Mouse (Mus musculus) embryonic facial prominence, embryonic 10.5 days (tissue): ENCODE data around the gene Celf2. TPM values are rescaled to one million over a fixed set of nuclear protein-coding genes. Genes with fewer than 3 reads are reported as not detected.
A peak's percentile ranks its signal among the peaks of the same experiment; 100 is the strongest.

Experiments
- DNase-seq: peaks from one replicate; pipeline ENCODE4 v3.0.0-alpha.2; 2017; ENCODE audit warnings: low spot score
- H3K27ac ChIP-seq: fragments of 300-500 bp; sonication (generic); replicated peaks from 2 replicates; pipeline ENCODE4 v1.5.1; 2016; ENCODE audit warnings: mild to moderate bottlenecking
- H3K27me3 ChIP-seq: fragments of 300-500 bp; sonication (generic); replicated peaks from 2 replicates; pipeline ENCODE4 v1.6.1; 2016; ENCODE audit warnings: low read depth, mild to moderate bottlenecking; ENCODE audit not compliant: poor library complexity, severe bottlenecking
- H3K36me3 ChIP-seq: fragments of 300-500 bp; sonication (generic); replicated peaks from 2 replicates; pipeline ENCODE4 v1.6.1; 2016; ENCODE audit warnings: mild to moderate bottlenecking, moderate library complexity
- H3K4me1 ChIP-seq: fragments of 300-500 bp; sonication (generic); 2 replicates; pipeline ENCODE4 v1.6.1; 2016
- H3K4me3 ChIP-seq: fragments of 300-500 bp; sonication (generic); 2 replicates; pipeline ENCODE4 v1.5.1; 2016; ENCODE audit warnings: mild to moderate bottlenecking, moderate library complexity
- H3K9me3 ChIP-seq: fragments of 300-500 bp; sonication (generic); 2 replicates; pipeline ENCODE4 v1.6.1; 2016; ENCODE audit warnings: mild to moderate bottlenecking
- WGBS: fragments of 180-500 bp; shearing (Covaris S2); methylation state at CpG from one replicate; pipeline ENCODE4 v1.1.7; 2016; 5-methylcytosine and 5-hydroxymethylcytosine counted together
- polyA plus RNA-seq: library from polyadenylated mRNA; unstranded; fragments of >200 nt; fragmentation: Nextera tagmentation; extraction: Ambion mirVana; gene quantifications from 2 replicates; pipeline ENCODE4 v1.2.1, GENCODE M21; 2016

Celf2 gene
- polyA plus RNA-seq, 1 experiment from 2014 or later: 27.7 TPM

GRCm38 (mm10) chr2:7249002-7249401, 260.4 kb downstream of the Celf2 start:
- no peak for DNase-seq
- peaks cover 8% of the 10 kb centered on the region; the same call in 1 of the 2 replicates for H3K4me1 ChIP-seq
- no peak overlapping the region for H3K4me3 ChIP-seq
- H3K27ac ChIP-seq: no peak overlapping the region
- H3K9me3 ChIP-seq: no peaks in the 10 kb centered on the region
- H3K36me3 ChIP-seq: no peaks in the 10 kb centered on the region
- H3K27me3 ChIP-seq: no peaks in the 10 kb centered on the region

DNA sequence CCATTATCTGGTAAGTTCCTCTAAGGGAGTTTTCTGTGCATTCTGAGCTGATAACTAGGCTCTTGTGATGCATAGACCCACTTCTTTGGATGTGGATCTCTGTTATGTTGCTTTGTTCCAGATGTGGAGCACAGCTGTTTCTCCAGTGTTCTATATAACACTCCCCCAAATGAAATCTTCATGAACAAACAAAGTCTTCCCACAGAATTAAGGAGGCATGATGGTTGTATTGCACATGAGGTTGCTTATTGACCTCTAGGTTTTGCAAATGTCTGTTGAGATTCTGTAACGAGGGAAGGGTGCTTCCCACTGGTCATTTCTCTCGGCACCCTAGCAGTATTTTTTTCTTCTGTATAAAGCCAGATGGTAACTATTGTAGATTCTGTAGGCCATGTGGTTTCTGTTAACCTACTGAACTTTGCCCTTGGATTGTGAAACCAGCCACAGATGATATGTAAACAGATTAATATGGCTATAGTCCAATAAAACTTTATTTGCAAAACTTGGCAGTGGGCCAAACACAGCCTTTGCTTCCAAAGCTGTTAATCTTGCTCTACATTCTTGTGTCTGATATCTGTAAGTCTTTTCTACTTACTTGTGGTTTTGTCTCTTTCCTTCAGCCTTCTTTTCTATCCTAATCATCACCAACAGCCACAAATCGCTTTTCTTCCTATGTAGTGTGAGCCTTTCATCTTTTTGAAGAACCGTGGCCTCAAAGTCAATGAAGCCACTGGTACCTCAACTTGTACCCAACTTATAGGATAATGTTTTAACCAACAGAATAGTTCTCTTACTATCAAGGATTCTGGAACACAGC, 263.2 kb downstream of the Celf2 start:
- no peaks in the 10 kb centered on the region for H3K36me3 ChIP-seq
- peaks cover 8% of the 10 kb centered on the region; the same call in 1 of the 2 replicates for H3K4me1 ChIP-seq
- no peaks in the 10 kb centered on the region for H3K27me3 ChIP-seq
- no peak overlapping the region for H3K27ac ChIP-seq
- no peak overlapping the region for H3K4me3 ChIP-seq
- no peaks in the 10 kb centered on the region for H3K9me3 ChIP-seq
- WGBS: 53% methylated on average over 4 of the region's 4 CpGs
- DNase-seq: peak; percentile 19

DNA sequence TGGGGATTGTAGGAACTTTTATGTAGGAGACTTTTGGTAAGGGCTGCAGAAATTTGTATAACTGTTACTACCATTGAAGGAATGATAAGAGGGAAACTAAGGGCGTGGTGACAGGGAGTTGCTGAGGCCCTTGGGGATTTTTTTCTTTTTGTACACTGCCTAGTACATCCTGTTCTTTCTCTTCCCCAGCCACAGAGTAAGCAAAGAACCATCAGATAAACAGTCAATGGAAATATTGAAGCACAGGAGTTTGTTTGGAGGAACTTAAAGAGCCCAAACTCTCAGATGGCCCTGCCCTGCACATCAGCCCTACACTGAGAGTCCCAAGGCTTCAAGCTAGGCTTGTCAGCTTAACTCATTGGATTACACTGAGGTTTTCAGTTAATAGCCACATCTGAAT, 267.2 kb downstream of the Celf2 start:
- 72% methylated on average over 1 of the region's 1 CpGs for WGBS
- H3K27me3 ChIP-seq: no peaks in the 10 kb centered on the region
- peaks cover 8% of the 10 kb centered on the region; the same call in 1 of the 2 replicates for H3K4me1 ChIP-seq
- H3K27ac ChIP-seq: no peak overlapping the region
- no peaks in the 10 kb centered on the region for H3K36me3 ChIP-seq
- H3K9me3 ChIP-seq: no peaks in the 10 kb centered on the region
- no peak overlapping the region for H3K4me3 ChIP-seq
- no peak for DNase-seq

DNA sequence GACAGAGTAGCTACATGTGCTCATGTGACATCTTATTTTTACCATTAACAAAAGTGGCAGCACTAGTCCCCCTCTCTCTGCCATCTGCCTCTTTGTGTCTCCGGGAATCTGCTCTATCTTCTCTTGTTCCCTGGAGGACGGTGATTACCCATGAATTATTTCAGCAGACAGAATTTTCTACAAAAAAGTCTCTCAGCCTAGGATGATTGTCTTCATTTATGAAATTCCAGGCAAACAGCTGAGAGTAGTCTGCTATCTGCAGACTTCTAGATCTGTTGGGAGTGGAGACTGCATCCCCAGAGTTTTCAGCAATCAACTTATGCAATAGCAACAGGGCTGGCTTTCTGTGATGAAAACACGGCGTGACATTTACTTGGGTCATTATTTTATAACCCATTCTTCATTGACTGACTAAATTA, 267.8 kb downstream of the Celf2 start:
- Histone ChIP-seq H3K36me3 (no peaks in the 10 kb centered on the region), H3K9me3 (no peaks in the 10 kb centered on the region), H3K4me3 (no peak overlapping the region), H3K27me3 (no peaks in the 10 kb centered on the region), H3K4me1 (peaks cover 8% of the 10 kb centered on the region; the same call in 1 of the 2 replicates), H3K27ac (no peak overlapping the region)
- DNase-seq: no peak
- 85% methylated on average over 4 of the region's 4 CpGs for WGBS

GRCm38 (mm10) chr2:7237283-7237682, 272.1 kb downstream of the Celf2 start:
- Histone ChIP-seq H3K4me1 (no peaks in the 10 kb centered on the region), H3K27ac (no peak overlapping the region), H3K36me3 (no peaks in the 10 kb centered on the region), H3K27me3 (no peaks in the 10 kb centered on the region), H3K4me3 (no peak overlapping the region), H3K9me3 (no peaks in the 10 kb centered on the region)
- WGBS: 83% methylated on average over 4 of the region's 4 CpGs
- DNase-seq: no peak

- DNase-seq: no peak
- Histone ChIP-seq H3K27ac (no peak overlapping the region), H3K4me3 (no peak overlapping the region), H3K4me1 (no peaks in the 10 kb centered on the region), H3K9me3 (no peaks in the 10 kb centered on the region), H3K27me3 (no peaks in the 10 kb centered on the region), H3K36me3 (no peaks in the 10 kb centered on the region)
- 91% methylated on average over 3 of the region's 3 CpGs for WGBS
Measured at GRCm38 (mm10) chr2:7236452-7236851, 272.9 kb downstream of the Celf2 start.

- 88% methylated on average over 4 of the region's 4 CpGs for WGBS
- Histone ChIP-seq H3K27me3 (no peaks in the 10 kb centered on the region), H3K4me3 (no peak overlapping the region), H3K27ac (no peak overlapping the region), H3K36me3 (no peaks in the 10 kb centered on the region), H3K9me3 (no peaks in the 10 kb centered on the region), H3K4me1 (no peaks in the 10 kb centered on the region)
- no peak for DNase-seq
Measured at GRCm38 (mm10) chr2:7235059-7235741, 274.2 kb downstream of the Celf2 start.

- DNase-seq: no peak
- no peaks in the 10 kb centered on the region for H3K9me3 ChIP-seq
Measured at GRCm38 (mm10) chr2:7234587-7234986, 274.8 kb downstream of the Celf2 start.

GRCm38 (mm10) chr2:7233411-7233810, 276.0 kb downstream of the Celf2 start:
- Histone ChIP-seq H3K9me3 (no peaks in the 10 kb centered on the region), H3K27me3 (no peaks in the 10 kb centered on the region), H3K27ac (no peak overlapping the region), H3K4me1 (no peaks in the 10 kb centered on the region), H3K36me3 (no peaks in the 10 kb centered on the region), H3K4me3 (no peak overlapping the region)
- WGBS: 91% methylated on average over 2 of the region's 2 CpGs
- DNase-seq: no peak

More at GRCm38 (mm10) chr2:7234587-7234986, 274.8 kb downstream of the Celf2 start:
- H3K27me3 ChIP-seq: no peaks in the 10 kb centered on the region
- 88% methylated on average over 7 of the region's 7 CpGs for WGBS
- no peak overlapping the region for H3K27ac ChIP-seq
- H3K4me1 ChIP-seq: no peaks in the 10 kb centered on the region
- H3K36me3 ChIP-seq: no peaks in the 10 kb centered on the region
- no peak overlapping the region for H3K4me3 ChIP-seq

- no peak for DNase-seq
- Histone ChIP-seq H3K4me1 (peaks cover 17% of the 10 kb centered on the region), H3K36me3 (no peaks in the 10 kb centered on the region), H3K27me3 (no peaks in the 10 kb centered on the region), H3K9me3 (no peaks in the 10 kb centered on the region), H3K4me3 (no peak overlapping the region), H3K27ac (no peak overlapping the region)
- 89% methylated on average over 7 of the region's 7 CpGs for WGBS
Measured at GRCm38 (mm10) chr2:7226785-7227184, 282.6 kb downstream of the Celf2 start.

GRCm38 (mm10) chr2:7224346-7225071, 284.9 kb downstream of the Celf2 start:
- no peak for DNase-seq

GRCm38 (mm10) chr2:7223538-7223937, 285.8 kb downstream of the Celf2 start:
- H3K4me1 ChIP-seq: peaks cover 17% of the 10 kb centered on the region
- H3K9me3 ChIP-seq: no peaks in the 10 kb centered on the region
- H3K36me3 ChIP-seq: no peaks in the 10 kb centered on the region
- no peak overlapping the region for H3K4me3 ChIP-seq
- no peaks in the 10 kb centered on the region for H3K27me3 ChIP-seq
- no peak for DNase-seq
- H3K27ac ChIP-seq: no peak overlapping the region
- 54% methylated on average over 2 of the region's 2 CpGs for WGBS

More at GRCm38 (mm10) chr2:7224346-7225071, 284.9 kb downstream of the Celf2 start:
- Histone ChIP-seq H3K4me3 (no peak overlapping the region), H3K4me1 (peaks cover 17% of the 10 kb centered on the region), H3K9me3 (no peaks in the 10 kb centered on the region), H3K36me3 (no peaks in the 10 kb centered on the region), H3K27me3 (no peaks in the 10 kb centered on the region), H3K27ac (no peak overlapping the region)
- 74% methylated on average over 3 of the region's 3 CpGs for WGBS
